Mouse (Mus musculus) brown adipose tissue, adult 24 weeks (tissue): Measurements from ENCODE around the gene Gsap. TPM values are rescaled to one million over a fixed set of nuclear protein-coding genes. Genes with fewer than 3 reads are reported as not detected.
"Not testable (repeated sequence)": the region's sequence is repeated elsewhere in the genome, so short reads cannot be mapped to it uniquely, and the experiment has no call there.

Experiments used
- H3K27ac ChIP-seq: fragments of 200-500 bp; replicated peaks from 2 replicates; pipeline ENCODE4 v1.5.1; 2012; ENCODE audit warnings: low read depth, mild to moderate bottlenecking, low read length
- H3K4me1 ChIP-seq: fragments of 200-500 bp; 2 replicates; pipeline ENCODE4 v1.6.1; 2012; ENCODE audit warnings: low read length, mixed read lengths; ENCODE audit not compliant: control insufficient read depth, insufficient read depth, insufficient read length
- H3K4me3 ChIP-seq: fragments of 200-500 bp; 2 replicates; pipeline ENCODE4 v1.5.1; 2012; ENCODE audit warnings: low read depth, mild to moderate bottlenecking, low read length, moderate library complexity; ENCODE audit not compliant: insufficient read depth
- polyA plus RNA-seq: library from polyadenylated mRNA; stranded (reverse); fragments of >200 nt; gene quantifications from 2 replicates; pipeline ENCODE4 v1.2.4, GENCODE M21; 2012; ENCODE audit not compliant: missing spikeins, insufficient read depth, insufficient read length

The Gsap gene
- polyA plus RNA-seq, 1 experiment = 1.1 TPM

GRCm38 (mm10) chr5:21169877-21170276 lies 16.2 kb upstream of the Gsap start:
- H3K4me3 ChIP-seq = no peak overlapping the region
- peaks cover 6% of the 10 kb centered on the region; the same call in 1 of the 2 replicates for H3K4me1 ChIP-seq
- no peak overlapping the region for H3K27ac ChIP-seq

- Histone ChIP-seq H3K4me3 (no peak overlapping the region), H3K27ac (no peak overlapping the region)
Observed at GRCm38 (mm10) chr5:21170440-21170839, 15.6 kb upstream of the Gsap start.

GRCm38 (mm10) chr5:21170898-21171297 lies 15.2 kb upstream of the Gsap start:
- Histone ChIP-seq H3K4me1 (peaks cover 6% of the 10 kb centered on the region; the same call in 1 of the 2 replicates), H3K4me3 (no peak overlapping the region), H3K27ac (no peak overlapping the region)

More at GRCm38 (mm10) chr5:21170440-21170839, 15.6 kb upstream of the Gsap start:
- H3K4me1 ChIP-seq = peaks cover 6% of the 10 kb centered on the region; the same call in 1 of the 2 replicates

GRCm38 (mm10) chr5:21171336-21171735 lies 14.7 kb upstream of the Gsap start:
- Histone ChIP-seq H3K4me3 (no peak overlapping the region), H3K27ac (no peak overlapping the region), H3K4me1 (peaks cover 6% of the 10 kb centered on the region; the same call in 1 of the 2 replicates)

- Histone ChIP-seq H3K4me3 (no peak overlapping the region), H3K4me1 (peaks cover 6% of the 10 kb centered on the region; the same call in 1 of the 2 replicates), H3K27ac (no peak overlapping the region)
Observed at GRCm38 (mm10) chr5:21172316-21172715, 13.7 kb upstream of the Gsap start.

GRCm38 (mm10) chr5:21175132-21176112 lies 10.6 kb upstream of the Gsap start:
- Histone ChIP-seq H3K27ac (no peak overlapping the region), H3K4me1 (peaks cover 6% of the 10 kb centered on the region; the same call in 1 of the 2 replicates), H3K4me3 (no peak overlapping the region)

- Histone ChIP-seq H3K27ac (no peak overlapping the region), H3K4me3 (no peak overlapping the region), H3K4me1 (no peaks in the 10 kb centered on the region)
Observed at GRCm38 (mm10) chr5:21179496-21179895, 6.6 kb upstream of the Gsap start.

GRCm38 (mm10) chr5:21183046-21183445 lies 3.0 kb upstream of the Gsap start:
- H3K27ac ChIP-seq, H3K4me1 ChIP-seq, H3K4me3 ChIP-seq: not testable (repeated sequence)

- Histone ChIP-seq H3K4me1 (no peaks in the 10 kb centered on the region), H3K27ac (no peak overlapping the region), H3K4me3 (peak overlapping the region; percentile 74; the same call in 1 of the 2 replicates)
Observed at GRCm38 (mm10) chr5:21186821-21187220, 766 bp downstream of the Gsap start.

- Histone ChIP-seq H3K4me1 (no peaks in the 10 kb centered on the region), H3K4me3 (no peak overlapping the region), H3K27ac (peak overlapping the region; percentile 35; the same call in 1 of the 2 replicates)
Observed at GRCm38 (mm10) chr5:21188435-21188834, 2.4 kb downstream of the Gsap start.

- H3K4me3 ChIP-seq = no peak overlapping the region
- H3K27ac ChIP-seq = no peak overlapping the region
- no peaks in the 10 kb centered on the region for H3K4me1 ChIP-seq
Observed at GRCm38 (mm10) chr5:21189036-21189435, 3.0 kb downstream of the Gsap start.

GRCm38 (mm10) chr5:21189460-21189859 lies 3.4 kb downstream of the Gsap start:
- H3K27ac ChIP-seq = no peak overlapping the region
- no peak overlapping the region for H3K4me3 ChIP-seq
- no peaks in the 10 kb centered on the region for H3K4me1 ChIP-seq

GRCm38 (mm10) chr5:21203504-21203903 lies 17.4 kb downstream of the Gsap start:
- no peak overlapping the region for H3K4me3 ChIP-seq
- H3K27ac ChIP-seq = no peak overlapping the region
- no peaks in the 10 kb centered on the region for H3K4me1 ChIP-seq

- Histone ChIP-seq H3K4me3 (no peak overlapping the region), H3K27ac (no peak overlapping the region), H3K4me1 (no peaks in the 10 kb centered on the region)
Observed at GRCm38 (mm10) chr5:21204157-21204556, 18.1 kb downstream of the Gsap start.

GRCm38 (mm10) chr5:21206014-21206413 lies 20.0 kb downstream of the Gsap start:
- peaks cover 2% of the 10 kb centered on the region; the same call in 1 of the 2 replicates for H3K4me1 ChIP-seq
- no peak overlapping the region for H3K4me3 ChIP-seq
- no peak overlapping the region for H3K27ac ChIP-seq

- Histone ChIP-seq H3K4me1 (peaks cover 2% of the 10 kb centered on the region; the same call in 1 of the 2 replicates), H3K27ac (no peak overlapping the region), H3K4me3 (no peak overlapping the region)
Observed at GRCm38 (mm10) chr5:21211406-21211805, 25.4 kb downstream of the Gsap start.
